Mouse (Mus musculus): ENCODE measurements around the gene Ankrd33. TPM values are rescaled to one million over a fixed set of nuclear protein-coding genes. Genes with fewer than 3 reads are reported as not detected.

The Ankrd33 gene
- total and polyA plus RNA-seq, 3 experiments = not detected

DNA sequence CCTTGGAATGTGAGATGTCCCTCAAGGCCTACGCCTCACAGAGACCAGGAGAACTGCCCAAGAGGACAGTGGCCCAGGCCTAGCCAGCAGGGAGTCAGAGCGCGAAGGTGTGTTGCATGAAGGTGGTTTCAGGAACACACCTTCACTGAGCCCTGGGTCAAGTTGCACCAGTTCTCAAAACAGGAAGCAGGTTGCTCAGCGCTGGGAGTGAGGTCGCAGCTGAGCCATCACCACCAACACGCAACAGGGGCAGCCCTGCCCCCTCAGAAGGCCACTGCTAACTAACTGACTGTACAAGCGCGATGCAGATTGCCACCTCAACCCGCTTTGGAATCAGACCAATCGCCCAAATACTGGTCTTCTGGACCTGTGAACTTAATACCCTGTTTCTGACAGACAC, 31.1 kb upstream of the Ankrd33 start:
- Histone ChIP-seq H3K36me3 (ENCODE audit: control insufficient read depth in 1 of 2, insufficient read depth in 2 of 2, low read length in 2 of 2) (no peaks in the 10 kb centered on the region), H3K27me3 (ENCODE audit: control insufficient read depth in 1 of 2, insufficient read depth in 2 of 2, low read length in 2 of 2) (peaks cover 2 to 3% of the 10 kb centered on the region in 2 experiments; a peak in 2 of 4 replicates), H3K9ac (ENCODE audit: control insufficient read depth, low read depth, low read length, poor library complexity, severe bottlenecking) (no peak overlapping the region), H3K27ac (ENCODE audit: control insufficient read depth, low read depth, low read length) (no peak overlapping the region), H3K4me1 (ENCODE audit: control insufficient read depth in 1 of 2, insufficient read depth in 2 of 2, low read length in 2 of 2) (no peaks in the 10 kb centered on the region), H3K79me2 (ENCODE audit: control insufficient read depth, insufficient read depth, low read length, poor library complexity) (no peaks in the 10 kb centered on the region), H3K9me3 (replicated peaks; ENCODE audit: insufficient read depth, low read length) (no peaks in the 10 kb centered on the region), H3K4me3 (ENCODE audit: control insufficient read depth in 1 of 2, insufficient read depth in 1 of 2, low read depth in 2 of 2, low read length in 2 of 2) (no peak overlapping the region)
- TF ChIP-seq ZMIZ1 (IDR thresholded peaks at IDR 0.05; ENCODE audit: low read depth, low read length) = no peak
- DNase-seq (ENCODE audit: low read depth, low spot score) = no peak

GRCm38 (mm10) chr15:101086451-101086850, 29.1 kb upstream of the Ankrd33 start:
- no peaks in the 10 kb centered on the region for H3K9me3 ChIP-seq (replicated peaks; ENCODE audit: insufficient read depth, low read length)
- H3K27ac ChIP-seq (ENCODE audit: control insufficient read depth, low read depth, low read length) = no peak overlapping the region
- peaks cover 1 to 2% of the 10 kb centered on the region in 2 experiments; a peak in 1 of 4 replicates for H3K27me3 ChIP-seq (ENCODE audit: control insufficient read depth in 1 of 2, insufficient read depth in 2 of 2, low read length in 2 of 2)
- DNase-seq (ENCODE audit: low read depth, low spot score) = no peak
- H3K79me2 ChIP-seq (ENCODE audit: control insufficient read depth, insufficient read depth, low read length, poor library complexity) = no peaks in the 10 kb centered on the region
- H3K4me1 ChIP-seq (ENCODE audit: control insufficient read depth in 1 of 2, insufficient read depth in 2 of 2, low read length in 2 of 2) = no peaks in the 10 kb centered on the region
- H3K36me3 ChIP-seq (ENCODE audit: control insufficient read depth in 1 of 2, insufficient read depth in 2 of 2, low read length in 2 of 2) = no peaks in the 10 kb centered on the region
- no peak overlapping the region for H3K4me3 ChIP-seq (ENCODE audit: control insufficient read depth in 1 of 2, insufficient read depth in 1 of 2, low read depth in 2 of 2, low read length in 2 of 2)
- TF ChIP-seq MEF2A (IDR thresholded peaks at IDR 0.05; ENCODE audit: extremely low read depth, insufficient replicate concordance, low read depth, low read length, poor library complexity, severe bottlenecking) (no peak), SMC3 (IDR thresholded peaks at IDR 0.05; ENCODE audit: low read depth, low read length) (no peak), UBTF (IDR thresholded peaks at IDR 0.05; ENCODE audit: borderline replicate concordance, insufficient read depth, low read depth, low read length) (no peak), POLR2A (IDR thresholded peaks at IDR 0.05; ENCODE audit: control insufficient read depth in 1 of 2, insufficient read depth in 1 of 2, low read depth in 1 of 2, low read length in 2 of 2, poor library complexity in 1 of 2) (no peak), USF1 (IDR thresholded peaks at IDR 0.05; ENCODE audit: low read depth, low read length) (no peak), RAD21 (IDR thresholded peaks at IDR 0.05; ENCODE audit: low read depth, low read length) (no peak), MAZ (IDR thresholded peaks at IDR 0.05; ENCODE audit: low read depth, low read length) (no peak), CTCF (IDR thresholded peaks at IDR 0.05 in 2 of 3, conservative IDR thresholded peaks at IDR 0.05 in 1 of 3; ENCODE audit: control insufficient read depth in 1 of 3, insufficient read depth in 1 of 3, low read depth in 2 of 3, low read length in 3 of 3, poor library complexity in 1 of 3, severe bottlenecking in 1 of 3) (no peak), MAFK (IDR thresholded peaks at IDR 0.05; ENCODE audit: borderline replicate concordance, low read depth, low read length) (no peak), TCF12 (IDR thresholded peaks at IDR 0.05; ENCODE audit: low read depth, low read length) (no peak), MYC (IDR thresholded peaks at IDR 0.05; ENCODE audit: low read depth, low read length) (no peak), GATA1 (IDR thresholded peaks at IDR 0.05; ENCODE audit: low read depth, low read length) (no peak), CHD2 (IDR thresholded peaks at IDR 0.05; ENCODE audit: low read length) (no peak), E2F4 (IDR thresholded peaks at IDR 0.05; ENCODE audit: borderline replicate concordance, low read depth, low read length) (no peak), USF2 (IDR thresholded peaks at IDR 0.05; ENCODE audit: borderline replicate concordance in 1 of 2, insufficient read depth in 1 of 2, low read depth in 1 of 2, low read length in 2 of 2) (no peak), RCOR1 (IDR thresholded peaks at IDR 0.05; ENCODE audit: low read depth, low read length) (no peak), TBP (IDR thresholded peaks at IDR 0.05; ENCODE audit: low read depth, low read length) (no peak), MAX (IDR thresholded peaks at IDR 0.05; ENCODE audit: low read length) (no peak), JUND (IDR thresholded peaks at IDR 0.05; ENCODE audit: low read depth, low read length) (no peak)
- H3K9ac ChIP-seq (ENCODE audit: control insufficient read depth, low read depth, low read length, poor library complexity, severe bottlenecking) = no peak overlapping the region
